Mouse (Mus musculus) heart, postnatal 0 days (tissue): ENCODE measurements at regions not wholly inside any gene's neighbourhood (a gene's known extent, or its start where the extent isn't known, plus 50 kb on each side); places are given as distances from the start of the nearest gene placed in this dataset.
A peak's percentile ranks its signal among the peaks of the same experiment; 100 is the strongest.

Source experiments
- ATAC-seq: fragments of 200-750 bp; cut with Nextera tagmentation; 2 replicates; pipeline ENCODE4 v1.8.0; 2017; ENCODE audit warnings: low read depth, moderate number of reproducible peaks, moderate library complexity; ENCODE audit not compliant: insufficient read depth
- DNase-seq: peaks from one replicate; pipeline ENCODE4 v3.0.0-alpha.2; 2016; ENCODE audit warnings: low spot score
- H3K27ac ChIP-seq: fragments of 300-500 bp; sonication (generic); 2 replicates; pipeline ENCODE4 v1.5.1; 2014; ENCODE audit warnings: low read depth, mild to moderate bottlenecking
- H3K27me3 ChIP-seq: fragments of 300-500 bp; sonication (generic); 2 replicates; pipeline ENCODE4 v1.6.1; 2014; ENCODE audit warnings: low read length, mixed read lengths; ENCODE audit not compliant: control insufficient read depth, insufficient read depth
- H3K36me3 ChIP-seq: fragments of 300-500 bp; sonication (generic); replicated peaks from 2 replicates; pipeline ENCODE4 v1.6.1; 2014; ENCODE audit warnings: low read length, mixed read lengths; ENCODE audit not compliant: control insufficient read depth, insufficient read depth
- H3K4me1 ChIP-seq: fragments of 300-500 bp; sonication (generic); 2 replicates; pipeline ENCODE4 v1.6.1; 2014; ENCODE audit warnings: antibody characterized with exemption; ENCODE audit not compliant: control insufficient read depth, insufficient read depth
- H3K4me2 ChIP-seq: fragments of 300-500 bp; sonication (generic); 2 replicates; pipeline ENCODE4 v1.6.1; 2014; ENCODE audit warnings: low read depth, mild to moderate bottlenecking, low read length, moderate library complexity
- H3K4me3 ChIP-seq: fragments of 300-500 bp; sonication (generic); 2 replicates; pipeline ENCODE4 v1.5.1; 2014; ENCODE audit warnings: low read depth, low read length
- H3K9ac ChIP-seq: fragments of 300-500 bp; sonication (generic); replicated peaks from 2 replicates; pipeline ENCODE4 v1.6.1; 2014; ENCODE audit warnings: low read depth, low read length, mixed read lengths
- H3K9me3 ChIP-seq: fragments of 300-500 bp; sonication (generic); replicated peaks from 2 replicates; pipeline ENCODE4 v1.6.1; 2016; ENCODE audit warnings: low read length; ENCODE audit not compliant: control insufficient read depth
- CTCF ChIP-seq: IDR thresholded peaks from 2 replicates; pipeline ENCODE4 v1.5.1; 2016; ENCODE audit warnings: antibody characterized with exemption, control low read depth, low read depth
- EP300 ChIP-seq: IDR thresholded peaks from 2 replicates; pipeline ENCODE4 v1.6.1; 2016; ENCODE audit warnings: antibody characterized with exemption, low read depth
- WGBS: fragments of 180-500 bp; shearing (Covaris S2); extraction: QIAGEN DNeasy Blood & Tissue Kit; methylation state at CpG from one replicate; pipeline ENCODE4 v1.1.7; 2014; 5-methylcytosine and 5-hydroxymethylcytosine counted together

DNA sequence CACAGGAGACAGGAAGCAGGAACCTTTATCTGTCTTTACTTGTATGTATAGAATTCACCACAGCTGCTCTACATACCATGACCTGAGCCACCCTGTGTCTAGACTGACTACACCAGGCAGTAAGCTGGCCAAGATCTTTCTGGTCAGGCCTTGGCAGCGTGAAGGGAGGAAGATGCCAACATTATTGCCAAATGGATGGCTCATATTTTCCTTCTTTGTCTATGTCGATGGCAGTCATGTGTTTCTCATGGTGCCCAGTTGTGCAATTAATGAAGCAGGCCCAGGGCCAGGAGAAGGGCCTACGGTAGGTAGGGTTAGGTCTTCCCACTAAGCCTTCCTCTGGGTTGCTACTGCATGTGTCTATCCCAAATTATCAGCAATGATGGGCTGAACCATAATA, 243.8 kb downstream of the Pik3r1 start:
- no peak overlapping the region for H3K27ac ChIP-seq
- H3K4me2 ChIP-seq: no peak overlapping the region
- 80% methylated on average over 3 of the region's 3 CpGs for WGBS
- no peak overlapping the region for H3K9ac ChIP-seq
- no peaks in the 10 kb centered on the region for H3K4me1 ChIP-seq
- no peak overlapping the region for H3K4me3 ChIP-seq
- TF ChIP-seq EP300 (no peak), CTCF (no peak)
- DNase-seq (no peak), ATAC-seq (no peak)
- no peaks in the 10 kb centered on the region for H3K36me3 ChIP-seq
- H3K27me3 ChIP-seq: no peaks in the 10 kb centered on the region
- no peaks in the 10 kb centered on the region for H3K9me3 ChIP-seq

DNA sequence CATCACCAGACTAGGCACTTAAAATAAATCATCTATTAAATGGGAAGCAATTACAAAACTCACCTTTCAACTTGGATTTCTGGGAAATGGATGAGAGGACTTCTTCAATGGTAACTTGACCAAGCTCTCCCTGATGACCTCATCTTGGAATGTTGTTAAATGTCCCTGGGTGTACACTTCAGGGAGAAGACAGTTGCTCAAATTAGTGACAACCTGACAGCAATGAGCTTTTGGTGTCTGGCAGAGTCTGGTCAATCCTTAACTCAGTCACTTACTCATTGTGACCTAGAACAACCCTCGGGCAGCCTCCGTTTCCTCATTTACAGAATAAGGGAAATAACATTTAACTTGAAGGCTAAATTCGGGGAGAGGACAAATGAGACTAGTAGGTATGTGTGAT, 244.5 kb downstream of the Pik3r1 start:
- Histone ChIP-seq H3K36me3 (no peaks in the 10 kb centered on the region), H3K4me1 (no peaks in the 10 kb centered on the region), H3K4me3 (no peak overlapping the region), H3K9ac (no peak overlapping the region), H3K9me3 (no peaks in the 10 kb centered on the region), H3K27me3 (no peaks in the 10 kb centered on the region), H3K27ac (no peak overlapping the region), H3K4me2 (no peak overlapping the region)
- DNase-seq (no peak), ATAC-seq (no peak)
- 78% methylated on average over 3 of the region's 3 CpGs for WGBS
- no peak for TF ChIP-seq EP300
- TF ChIP-seq CTCF: no peak

DNA sequence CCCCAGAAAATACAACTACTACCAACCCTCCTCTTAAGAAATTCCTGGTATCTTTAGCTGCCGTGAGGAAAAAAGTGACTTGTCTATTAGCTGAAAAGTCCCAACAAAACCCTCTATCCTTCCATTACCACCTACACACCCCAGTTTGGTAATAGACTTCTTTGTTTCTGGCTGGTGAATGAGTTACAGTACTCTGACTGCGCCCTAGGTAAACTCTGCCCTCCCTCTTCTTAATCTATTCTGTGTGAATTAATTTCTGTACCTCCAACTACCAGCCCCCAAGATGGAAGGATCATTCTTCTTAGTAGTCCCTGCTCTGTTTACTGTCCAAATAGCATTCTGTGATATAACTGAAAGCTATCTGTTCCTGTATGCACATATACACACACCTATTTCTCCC, 245.4 kb downstream of the Pik3r1 start:
- Histone ChIP-seq H3K36me3 (no peaks in the 10 kb centered on the region), H3K9me3 (no peaks in the 10 kb centered on the region), H3K27ac (no peak overlapping the region), H3K4me3 (no peak overlapping the region), H3K9ac (no peak overlapping the region), H3K27me3 (no peaks in the 10 kb centered on the region), H3K4me1 (no peaks in the 10 kb centered on the region), H3K4me2 (no peak overlapping the region)
- WGBS: 78% methylated on average over 2 of the region's 2 CpGs
- DNase-seq: no peak
- ATAC-seq: no peak
- TF ChIP-seq CTCF (no peak), EP300 (no peak)

DNA sequence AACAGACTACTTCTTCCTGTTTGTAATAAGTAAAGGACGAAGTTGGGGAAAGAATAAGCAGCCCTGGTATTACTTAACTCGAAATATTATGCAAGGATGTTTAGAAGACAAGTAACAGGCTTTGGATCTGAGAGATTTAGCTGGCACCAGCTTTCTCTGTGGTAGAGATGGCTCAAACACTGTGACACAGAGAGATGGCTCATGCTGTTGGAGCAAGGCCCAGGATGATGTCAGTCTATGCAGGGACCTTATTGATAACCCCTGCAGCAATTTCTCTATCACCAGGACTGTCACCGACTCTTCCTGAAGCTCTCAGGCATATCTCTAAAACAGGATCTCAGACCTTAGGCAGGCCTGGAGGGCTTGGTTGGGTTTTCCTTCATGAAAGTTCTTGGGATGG, 254.7 kb downstream of the Pik3r1 start:
- Histone ChIP-seq H3K27ac (no peak overlapping the region), H3K27me3 (no peaks in the 10 kb centered on the region), H3K9ac (no peak overlapping the region), H3K4me3 (no peak overlapping the region), H3K9me3 (0 out of 2 replicates have a peak, but pooled peaks cover 4% of the 10 kb centered on the region), H3K4me2 (no peak overlapping the region), H3K36me3 (no peaks in the 10 kb centered on the region), H3K4me1 (no peaks in the 10 kb centered on the region)
- no peak for ATAC-seq
- 35% methylated on average over 3 of the region's 3 CpGs for WGBS
- DNase-seq: no peak
- TF ChIP-seq CTCF (no peak), EP300 (no peak)

DNA sequence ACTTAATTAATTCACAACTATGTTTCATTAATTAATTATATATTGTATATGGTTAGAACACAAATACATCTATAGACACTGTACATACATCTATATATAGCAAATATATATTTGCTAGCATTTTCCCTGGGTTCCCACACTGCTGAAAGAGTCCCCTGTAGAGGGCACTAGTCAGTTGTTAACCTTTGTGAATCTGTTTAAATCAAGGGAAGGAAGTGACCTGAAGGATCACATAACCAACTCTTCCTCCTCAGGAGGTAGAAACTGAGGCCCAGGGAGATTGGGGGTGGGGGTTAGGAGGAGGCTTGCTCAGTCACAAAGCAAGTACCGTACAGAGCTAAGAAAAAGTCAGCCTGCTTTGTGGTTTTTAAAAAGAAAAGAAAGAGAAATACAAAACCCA, 258.1 kb downstream of the Pik3r1 start:
- no peak overlapping the region for H3K4me3 ChIP-seq
- H3K4me2 ChIP-seq: no peak overlapping the region
- H3K27ac ChIP-seq: no peak overlapping the region
- no peaks in the 10 kb centered on the region for H3K9me3 ChIP-seq
- ATAC-seq (no peak), DNase-seq (peak; percentile 29)
- H3K4me1 ChIP-seq: no peaks in the 10 kb centered on the region
- TF ChIP-seq EP300 (no peak), CTCF (peak; percentile 52)
- no peaks in the 10 kb centered on the region for H3K36me3 ChIP-seq
- no peaks in the 10 kb centered on the region for H3K27me3 ChIP-seq
- H3K9ac ChIP-seq: no peak overlapping the region
- 47% methylated on average over 1 of the region's 1 CpGs for WGBS

GRCm38 (mm10) chr13:101508331-101508730, 259.7 kb downstream of the Pik3r1 start:
- ATAC-seq (no peak), DNase-seq (no peak)
- Histone ChIP-seq H3K9ac (no peak overlapping the region), H3K4me3 (no peak overlapping the region), H3K9me3 (no peaks in the 10 kb centered on the region), H3K4me2 (no peak overlapping the region), H3K36me3 (no peaks in the 10 kb centered on the region), H3K4me1 (no peaks in the 10 kb centered on the region), H3K27me3 (no peaks in the 10 kb centered on the region), H3K27ac (no peak overlapping the region)
- TF ChIP-seq EP300 (no peak), CTCF (no peak)
